Mouse (Mus musculus) limb, embryonic 14.5 days (tissue): Measurements from ENCODE around the gene Mroh2a. TPM values are rescaled to one million over a fixed set of nuclear protein-coding genes. Genes with fewer than 3 reads are reported as not detected.

Experiments used
- ATAC-seq: fragments of 200-750 bp; cut with Nextera tagmentation; 2 replicates; pipeline ENCODE4 v1.8.0; 2017; ENCODE audit warnings: low read depth, moderate number of reproducible peaks, moderate TSS enrichment; ENCODE audit not compliant: low FRiP score
- DNase-seq: peaks from one replicate; pipeline ENCODE4 v3.0.0-alpha.2; 2015; ENCODE audit warnings: low spot score
- H3K27ac ChIP-seq: fragments of 300-500 bp; sonication (generic); replicated peaks from 2 replicates; pipeline ENCODE4 v1.5.1; 2014; ENCODE audit warnings: low read depth, mild to moderate bottlenecking, low read length, moderate library complexity, mixed read lengths
- H3K27me3 ChIP-seq: fragments of 300-500 bp; sonication (generic); 2 replicates; pipeline ENCODE4 v1.6.1; 2014; ENCODE audit warnings: low read length, mixed read lengths; ENCODE audit not compliant: control insufficient read depth, insufficient read depth
- H3K36me3 ChIP-seq: fragments of 300-500 bp; sonication (generic); 2 replicates; pipeline ENCODE4 v1.6.1; 2014; ENCODE audit warnings: mild to moderate bottlenecking, low read length, moderate library complexity, mixed read lengths; ENCODE audit not compliant: control insufficient read depth, insufficient read depth
- H3K4me1 ChIP-seq: fragments of 300-500 bp; sonication (generic); 2 replicates; pipeline ENCODE4 v1.6.1; 2014; ENCODE audit warnings: antibody characterized with exemption, low read length, mixed read lengths; ENCODE audit not compliant: control insufficient read depth, insufficient read depth
- H3K4me2 ChIP-seq: fragments of 300-500 bp; sonication (generic); replicated peaks from 2 replicates; pipeline ENCODE4 v1.6.1; 2014; ENCODE audit warnings: low read depth, mild to moderate bottlenecking, low read length, moderate library complexity; ENCODE audit not compliant: severe bottlenecking
- H3K4me3 ChIP-seq: fragments of 300-500 bp; sonication (generic); replicated peaks from 2 replicates; pipeline ENCODE4 v1.5.1; 2014; ENCODE audit warnings: low read length
- H3K9ac ChIP-seq: fragments of 300-500 bp; sonication (generic); 2 replicates; pipeline ENCODE4 v1.6.1; 2014; ENCODE audit warnings: mild to moderate bottlenecking, low read depth, low read length, moderate library complexity; ENCODE audit not compliant: severe bottlenecking
- H3K9me3 ChIP-seq: fragments of 300-500 bp; sonication (generic); 2 replicates; pipeline ENCODE4 v1.6.1; 2016; ENCODE audit warnings: low read length; ENCODE audit not compliant: control insufficient read depth
- POLR2A ChIP-seq: fragments of 200-500 bp; IDR thresholded peaks from 2 replicates; pipeline ENCODE4 v1.8.0; 2012; ENCODE audit warnings: inconsistent platforms, mild to moderate bottlenecking, moderate library complexity, borderline replicate concordance; ENCODE audit not compliant: insufficient read depth, insufficient read length; ENCODE audit errors: extremely low read depth
- WGBS: fragments of 180-500 bp; shearing (Covaris S2); extraction: QIAGEN DNeasy Blood & Tissue Kit; methylation state at CpG from one replicate; pipeline ENCODE4 v1.1.7; 2014; 5-methylcytosine and 5-hydroxymethylcytosine counted together
- polyA plus RNA-seq, 2 experiments: library from polyadenylated mRNA; depleted of rRNA in 1 of 2; stranded (reverse) in 1 of 2; unstranded in 1 of 2; fragments of >200 nt; fragmentation: Nextera tagmentation in 1 of 2; extraction: Ambion mirVana in 1 of 2; gene quantifications; 2 replicates each; pipeline versions ENCODE4 v1.2.1 to v1.2.3; 2012 to 2014

Gene Mroh2a
- polyA plus RNA-seq, 2 experiments, result 0.20 to 2.2 TPM

- Histone ChIP-seq H3K4me2 (no peak within 1 kb of the TSS), H3K9me3 (peaks cover 52% of the 10 kb centered on the region), H3K4me1 (no peaks in the 10 kb centered on the region), H3K9ac (no peak within 1 kb of the TSS), H3K36me3 (no peaks in the 10 kb centered on the region), H3K27me3 (no peaks in the 10 kb centered on the region), H3K4me3 (no peak within 1 kb of the TSS), H3K27ac (no peak within 1 kb of the TSS)
- DNase-seq, result peak; percentile 80
- no peak for TF ChIP-seq POLR2A
- WGBS, result 68% methylated on average over 8 of the region's 8 CpGs
- no peak for ATAC-seq
Measured at GRCm38 (mm10) chr1:88211812-88212211, 15.0 kb upstream of the Mroh2a start, which contains the start of gene Ugt1a1. Gene Ugt1a1 (plus strand): TSS chr1:88211959.

GRCm38 (mm10) chr1:88212341-88213045 lies 14.3 kb upstream of the Mroh2a start:
- H3K9ac ChIP-seq, result no peak overlapping the region
- no peaks in the 10 kb centered on the region for H3K4me1 ChIP-seq
- 62% methylated on average over 8 of the region's 8 CpGs for WGBS
- no peaks in the 10 kb centered on the region for H3K27me3 ChIP-seq
- no peak overlapping the region for H3K27ac ChIP-seq
- TF ChIP-seq POLR2A, result no peak
- no peak overlapping the region for H3K4me3 ChIP-seq
- H3K4me2 ChIP-seq, result no peak overlapping the region
- H3K36me3 ChIP-seq, result no peaks in the 10 kb centered on the region
- DNase-seq (peak; percentile 9), ATAC-seq (peak; percentile 2; the same call in 1 of the 2 replicates)
- peaks cover 59% of the 10 kb centered on the region for H3K9me3 ChIP-seq

DNA sequence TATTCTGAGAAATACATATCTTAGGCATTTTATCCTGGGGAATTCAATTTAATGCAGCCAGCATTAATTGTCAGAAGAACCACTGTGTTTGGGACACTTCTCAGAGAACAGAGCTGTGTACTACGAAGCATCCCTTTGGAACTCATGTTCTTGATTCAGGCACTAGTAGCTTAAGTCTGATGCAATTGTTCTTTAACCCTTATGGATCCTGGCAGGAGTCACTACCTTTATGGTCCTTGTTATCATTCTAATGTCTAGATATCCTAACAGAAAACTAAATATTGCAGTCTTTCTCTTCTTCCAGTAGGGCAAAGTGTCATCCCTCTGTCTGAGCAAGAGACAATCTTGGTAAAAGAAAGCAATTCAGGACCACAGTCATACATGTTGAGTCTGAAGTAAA lies 13.7 kb upstream of the Mroh2a start:
- Histone ChIP-seq H3K9ac (no peak overlapping the region), H3K36me3 (no peaks in the 10 kb centered on the region), H3K27ac (no peak overlapping the region), H3K9me3 (peaks cover 61% of the 10 kb centered on the region), H3K4me1 (no peaks in the 10 kb centered on the region), H3K4me2 (no peak overlapping the region), H3K4me3 (no peak overlapping the region), H3K27me3 (no peaks in the 10 kb centered on the region)
- TF ChIP-seq POLR2A, result no peak
- no peak for ATAC-seq
- no peak for DNase-seq
- 74% methylated on average over 1 of the region's 1 CpGs for WGBS

DNA sequence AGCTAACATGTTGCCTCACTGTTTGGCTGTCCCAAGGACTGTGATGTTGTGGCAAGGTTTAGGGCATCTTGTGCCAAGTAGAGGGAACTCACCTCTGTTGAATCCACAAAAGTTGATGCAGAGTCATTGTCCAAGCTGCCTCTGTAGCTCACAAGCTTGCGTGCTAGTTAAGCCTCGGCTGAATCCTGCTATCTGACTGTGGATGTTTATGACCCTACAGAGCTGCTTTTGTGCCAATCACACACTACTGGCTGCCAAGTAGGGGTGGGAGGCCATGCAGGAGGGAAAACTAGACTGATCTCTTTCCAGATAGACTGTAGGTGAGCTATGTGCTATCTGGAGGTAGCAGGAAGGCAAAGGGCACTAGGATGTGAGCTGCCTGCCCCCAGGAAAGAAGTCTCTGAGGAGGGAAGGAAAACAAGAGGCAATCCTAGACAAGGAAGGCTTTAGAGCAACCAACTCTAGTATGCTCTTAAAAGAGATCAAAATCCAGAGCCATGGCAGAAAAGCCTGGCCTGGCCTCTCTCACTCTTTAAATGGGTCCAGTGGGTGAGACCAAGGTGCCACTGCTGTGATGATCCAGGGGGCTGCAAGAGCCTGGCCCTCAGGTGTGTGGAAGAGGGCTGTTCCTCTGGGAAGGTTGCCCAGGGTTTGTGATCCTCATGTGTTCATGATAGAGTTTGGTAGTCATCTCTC lies 12.9 kb upstream of the Mroh2a start:
- no peaks in the 10 kb centered on the region for H3K27me3 ChIP-seq
- no peaks in the 10 kb centered on the region for H3K36me3 ChIP-seq
- no peaks in the 10 kb centered on the region for H3K4me1 ChIP-seq
- TF ChIP-seq POLR2A, result no peak
- H3K9ac ChIP-seq, result no peak overlapping the region
- 79% methylated on average over 2 of the region's 2 CpGs for WGBS
- DNase-seq (peak; percentile 21), ATAC-seq (no peak)
- no peak overlapping the region for H3K27ac ChIP-seq
- peaks cover 61% of the 10 kb centered on the region for H3K9me3 ChIP-seq
- no peak overlapping the region for H3K4me2 ChIP-seq
- no peak overlapping the region for H3K4me3 ChIP-seq

DNA sequence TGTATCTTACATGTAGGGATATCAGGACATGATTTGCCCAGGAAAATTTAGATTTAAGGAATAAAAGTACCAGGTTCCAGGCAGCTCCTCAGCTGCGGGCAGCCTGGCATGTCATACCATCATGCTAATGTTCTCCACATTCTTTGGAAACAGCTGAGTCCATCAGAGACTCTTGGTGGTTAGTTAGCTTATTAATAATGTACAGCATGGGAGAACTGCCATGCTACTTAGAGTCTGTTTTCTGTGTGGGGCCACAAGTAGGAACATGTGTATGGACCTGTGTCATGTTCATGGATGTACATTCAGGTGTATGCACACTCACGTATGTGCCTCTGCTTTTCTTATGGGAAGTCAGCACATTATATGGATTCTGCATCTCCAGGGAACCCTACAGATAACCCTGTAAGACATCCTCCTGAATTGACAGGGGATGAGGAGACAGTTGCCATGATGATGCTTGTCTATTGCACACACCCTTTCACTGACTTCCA lies 12.3 kb upstream of the Mroh2a start:
- no peaks in the 10 kb centered on the region for H3K27me3 ChIP-seq
- no peaks in the 10 kb centered on the region for H3K36me3 ChIP-seq
- no peak overlapping the region for H3K4me3 ChIP-seq
- WGBS, result 75% methylated on average over 2 of the region's 2 CpGs
- ATAC-seq, result no peak
- TF ChIP-seq POLR2A, result no peak
- H3K4me1 ChIP-seq, result no peaks in the 10 kb centered on the region
- H3K9me3 ChIP-seq, result peaks cover 61% of the 10 kb centered on the region
- DNase-seq, result peak; percentile 31
- H3K4me2 ChIP-seq, result no peak overlapping the region
- no peak overlapping the region for H3K9ac ChIP-seq
- no peak overlapping the region for H3K27ac ChIP-seq
